Mouse (Mus musculus) CH12.LX (cell line): ENCODE measurements at regions not wholly inside any gene's neighbourhood (a gene's known extent, or its start where the extent isn't known, plus 50 kb on each side); places are given as distances from the start of the nearest gene placed in this dataset.

Experiments
- DNase-seq: peaks from one replicate; pipeline ENCODE4 v3.0.0-alpha.2; 2013; ENCODE audit errors: extremely low read depth
- H3K27ac ChIP-seq: 2 replicates; pipeline ENCODE4 v1.5.1; 2012; ENCODE audit warnings: low read depth, mild to moderate bottlenecking, control low read depth, moderate library complexity; ENCODE audit not compliant: insufficient read depth
- H3K27me3 ChIP-seq: replicated peaks from 2 replicates; pipeline ENCODE3; 2012; ENCODE audit warnings: inconsistent platforms
- H3K36me3 ChIP-seq, 2 experiments: replicated peaks in 1 of 2; 2 replicates each; pipeline versions ENCODE3 to v1.6.1; 2012; ENCODE audit warnings: inconsistent platforms in 1 of 2, low read length in 1 of 2, mild to moderate bottlenecking in 1 of 2, mixed read lengths in 1 of 2, moderate library complexity in 1 of 2; ENCODE audit not compliant: control insufficient read depth in 1 of 2, insufficient read depth in 1 of 2
- H3K4me1 ChIP-seq, 2 experiments: 2 replicates each; pipeline ENCODE4 v1.6.1; 2012; ENCODE audit warnings: inconsistent platforms in 1 of 2, moderate library complexity in 1 of 2; ENCODE audit not compliant: insufficient read depth in 2 of 2, control insufficient read depth in 1 of 2
- H3K4me2 ChIP-seq: 2 replicates; pipeline ENCODE4 v1.6.1; 2012; ENCODE audit warnings: low read depth, mild to moderate bottlenecking, control low read depth; ENCODE audit not compliant: poor library complexity, insufficient read depth, severe bottlenecking
- H3K4me3 ChIP-seq, 3 experiments: fragments of 150-350 bp in 1 of 3; sonication (generic) in 1 of 3; replicated peaks in 1 of 3; 2 replicates each; pipeline versions ENCODE3 to v1.5.1; 2011 to 2012; ENCODE audit warnings: low read depth in 2 of 3, low read length in 2 of 3, mild to moderate bottlenecking in 2 of 3, moderate library complexity in 2 of 3, control low read depth in 1 of 3, improper control_type of control experiment in 1 of 3, inconsistent platforms in 1 of 3, mixed read lengths in 1 of 3; ENCODE audit not compliant: poor library complexity in 1 of 3
- H3K79me2 ChIP-seq: replicated peaks from 2 replicates; pipeline ENCODE4 v1.6.1; 2012; ENCODE audit warnings: mild to moderate bottlenecking, moderate library complexity; ENCODE audit not compliant: control insufficient read depth, poor library complexity, insufficient read depth, severe bottlenecking; ENCODE audit errors: extremely low read depth
- H3K9ac ChIP-seq: 2 replicates; pipeline ENCODE4 v1.6.1; 2012; ENCODE audit warnings: low read depth, mild to moderate bottlenecking, control low read depth, moderate library complexity; ENCODE audit not compliant: insufficient read depth
- H3K9me3 ChIP-seq: replicated peaks from 2 replicates; pipeline ENCODE3; 2012; ENCODE audit warnings: low read length, inconsistent platforms, mixed read lengths
- CHD1 ChIP-seq: IDR thresholded peaks from 2 replicates; pipeline ENCODE4 v1.6.1; 2012; ENCODE audit warnings: low read depth, low read length, improper control_type of control experiment, inconsistent platforms
- CTCF ChIP-seq, 2 experiments: IDR thresholded peaks in 1 of 2; conservative IDR thresholded peaks in 1 of 2; 2 replicates each; pipeline ENCODE4 v1.5.1; 2011 to 2012; ENCODE audit warnings: low read depth in 2 of 2, low read length in 2 of 2, improper control_type of control experiment in 1 of 2, inconsistent platforms in 1 of 2, mild to moderate bottlenecking in 1 of 2, moderate library complexity in 1 of 2
- E2F4 ChIP-seq: IDR thresholded peaks from 2 replicates; pipeline ENCODE4 v1.6.1; 2011; ENCODE audit warnings: low read depth, low read length, improper control_type of control experiment; ENCODE audit not compliant: insufficient replicate concordance
- EP300 ChIP-seq: IDR thresholded peaks from 2 replicates; pipeline ENCODE4 v1.6.1; 2011; ENCODE audit warnings: low read length, improper control_type of control experiment
- HCFC1 ChIP-seq: IDR thresholded peaks from 2 replicates; pipeline ENCODE4 v1.6.1; 2012; ENCODE audit warnings: low read depth, mild to moderate bottlenecking, inconsistent platforms, low read length, improper control_type of control experiment
- JUN ChIP-seq: IDR thresholded peaks from 2 replicates; pipeline ENCODE4 v1.6.1; 2011; ENCODE audit warnings: low read depth, mild to moderate bottlenecking, low read length, improper control_type of control experiment, moderate library complexity; ENCODE audit not compliant: insufficient read depth
- JUND ChIP-seq: conservative IDR thresholded peaks from 2 replicates; pipeline ENCODE4 v1.6.1; 2011; ENCODE audit warnings: low read depth, low read length, improper control_type of control experiment
- MAFK ChIP-seq: IDR thresholded peaks from 2 replicates; pipeline ENCODE4 v1.6.1; 2011; ENCODE audit warnings: low read length, improper control_type of control experiment; ENCODE audit not compliant: insufficient replicate concordance
- MAX ChIP-seq: IDR thresholded peaks from 2 replicates; pipeline ENCODE4 v1.6.1; 2011; ENCODE audit warnings: low read length, improper control_type of control experiment
- MAZ ChIP-seq: IDR thresholded peaks from 2 replicates; pipeline ENCODE4 v1.6.1; 2012; ENCODE audit warnings: low read depth, mild to moderate bottlenecking, inconsistent platforms, low read length, improper control_type of control experiment, moderate library complexity
- MEF2A ChIP-seq: IDR thresholded peaks from 2 replicates; pipeline ENCODE4 v1.6.1; 2014; ENCODE audit warnings: low read depth, mild to moderate bottlenecking, inconsistent platforms, low read length, improper control_type of control experiment, borderline replicate concordance
- MXI1 ChIP-seq: IDR thresholded peaks from 2 replicates; pipeline ENCODE4 v1.6.1; 2011; ENCODE audit warnings: mild to moderate bottlenecking, low read depth, low read length, improper control_type of control experiment
- MYC ChIP-seq: IDR thresholded peaks from 2 replicates; pipeline ENCODE4 v1.6.1; 2011; ENCODE audit warnings: low read depth, mild to moderate bottlenecking, improper control_type of control experiment, low read length
- NRF1 ChIP-seq: IDR thresholded peaks from 2 replicates; pipeline ENCODE4 v1.6.1; 2014; ENCODE audit warnings: low read depth, mild to moderate bottlenecking, inconsistent platforms, low read length, improper control_type of control experiment, moderate library complexity
- POLR2AphosphoS2 ChIP-seq: IDR thresholded peaks from 2 replicates; pipeline ENCODE4 v1.6.1; 2011; ENCODE audit warnings: low read depth, low read length, improper control_type of control experiment
- SMC3 ChIP-seq: IDR thresholded peaks from 2 replicates; pipeline ENCODE4 v1.6.1; 2011; ENCODE audit warnings: low read depth, low read length, improper control_type of control experiment
- TBP ChIP-seq: conservative IDR thresholded peaks from 2 replicates; pipeline ENCODE4 v1.6.1; 2011; ENCODE audit warnings: low read depth, low read length, improper control_type of control experiment
- USF1 ChIP-seq: IDR thresholded peaks from 2 replicates; pipeline ENCODE4 v1.6.1; 2014; ENCODE audit warnings: low read depth, mild to moderate bottlenecking, inconsistent platforms, low read length, improper control_type of control experiment
- USF2 ChIP-seq: conservative IDR thresholded peaks from 2 replicates; pipeline ENCODE4 v1.6.1; 2011; ENCODE audit warnings: low read depth, low read length, improper control_type of control experiment
- ZC3H11A ChIP-seq: IDR thresholded peaks from 2 replicates; pipeline ENCODE4 v1.6.1; 2012; ENCODE audit warnings: low read depth, mild to moderate bottlenecking, inconsistent platforms, low read length, improper control_type of control experiment
- ZMIZ1 ChIP-seq: IDR thresholded peaks from 2 replicates; pipeline ENCODE4 v1.6.1; 2012; ENCODE audit warnings: low read depth, mild to moderate bottlenecking, inconsistent platforms, low read length, improper control_type of control experiment
- ZNF384 ChIP-seq: IDR thresholded peaks from 2 replicates; pipeline ENCODE4 v1.6.1; 2012; ENCODE audit warnings: low read depth, low read length, improper control_type of control experiment, inconsistent platforms
- dilution Hi-C: fragments of 300-500 bp; cut with MboI; formaldehyde crosslinking; loops from 2 replicates; pipeline ENCODE4 v1.14.3; 2020; ENCODE audit warnings: low sequenced_read_pairs; ENCODE audit not compliant: extremely low pct_unique_long_range_greater_than_20kb, extremely low pct_ligation_motif_present
- in situ Hi-C: fragments of 300-500 bp; cut with MboI; formaldehyde crosslinking; loops from 3 replicates; pipeline ENCODE4 v1.14.3; 2019; ENCODE audit warnings: low sequenced_read_pairs, low pct_ligation_motif_present, low pct_unique_long_range_greater_than_20kb, mixed read lengths

DNA sequence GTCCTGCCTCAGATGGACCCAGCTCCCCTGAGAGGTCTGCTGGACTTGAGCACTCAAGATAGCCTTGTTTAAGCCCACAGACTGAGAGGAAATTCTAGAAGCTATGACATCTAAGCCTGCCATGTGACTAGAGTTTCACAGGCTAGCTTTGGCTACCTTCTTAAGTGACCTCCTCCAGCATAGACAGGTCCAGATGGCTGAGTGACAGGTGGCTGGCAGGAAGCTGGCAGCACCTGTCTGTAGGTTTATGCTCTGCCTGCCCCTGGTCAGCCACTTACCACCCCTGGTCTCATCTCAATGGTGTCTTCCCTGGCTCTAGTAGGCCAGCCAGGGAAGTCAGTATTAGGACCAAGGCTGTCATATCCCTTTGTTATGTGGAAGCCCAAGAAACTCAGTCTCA lies 165.9 kb downstream of the Rplp1 start:
- H3K36me3 ChIP-seq, result no peaks in the 10 kb centered on the region
- no peaks in the 10 kb centered on the region for H3K79me2 ChIP-seq
- no peak for DNase-seq
- no peak overlapping the region for H3K9ac ChIP-seq
- H3K27ac ChIP-seq, result no peak overlapping the region
- no peak overlapping the region for H3K4me3 ChIP-seq
- in situ Hi-C loops, result no loop called here
- dilution Hi-C loops, result no loop called here
- H3K27me3 ChIP-seq, result no peaks in the 10 kb centered on the region
- no peak overlapping the region for H3K4me2 ChIP-seq
- no peak for TF ChIP-seq SMC3
- no peak for TF ChIP-seq HCFC1
- TF ChIP-seq MEF2A, result no peak
- no peak for TF ChIP-seq MXI1
- TF ChIP-seq CHD1, result no peak
- TF ChIP-seq ZMIZ1, result no peak
- TF ChIP-seq JUND, result no peak
- TF ChIP-seq USF2, result no peak
- TF ChIP-seq ZC3H11A, result no peak
- no peak for TF ChIP-seq TBP
- no peak for TF ChIP-seq MYC
- TF ChIP-seq CTCF (conservative IDR thresholded peaks at IDR 0.05 in 1 of 2, IDR thresholded peaks at IDR 0.05 in 1 of 2; ENCODE audit: low read depth in 2 of 2, low read length in 2 of 2), result no peak
- TF ChIP-seq POLR2AphosphoS2, result no peak
- no peak for TF ChIP-seq MAFK
- TF ChIP-seq NRF1, result no peak
- TF ChIP-seq JUN, result no peak
- no peak for TF ChIP-seq MAZ
- no peak for TF ChIP-seq E2F4
- TF ChIP-seq MAX, result no peak
- peaks cover 17 to 32% of the 10 kb centered on the region in 2 experiments for H3K4me1 ChIP-seq
- H3K9me3 ChIP-seq, result peaks cover 7% of the 10 kb centered on the region

DNA sequence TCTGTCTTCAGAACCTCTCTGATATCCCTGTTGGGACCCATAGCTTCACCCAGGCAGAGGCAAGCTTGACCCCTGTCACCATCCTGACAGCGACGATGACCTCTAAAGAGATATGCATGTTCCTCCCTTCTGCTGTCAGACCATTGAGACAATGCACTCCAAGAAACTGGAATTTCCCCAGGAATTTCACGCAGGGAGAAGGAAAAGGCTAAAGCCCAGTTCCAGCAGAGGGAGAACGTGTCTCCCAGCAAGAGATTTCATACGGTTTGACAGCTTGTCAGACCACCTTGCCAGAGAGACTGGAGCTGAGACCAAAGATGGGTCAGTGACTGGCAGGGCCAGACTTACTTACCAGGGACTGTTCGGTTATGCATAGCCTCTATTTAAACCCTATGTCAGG lies 167.9 kb downstream of the Rplp1 start:
- peaks cover 7% of the 10 kb centered on the region for H3K9me3 ChIP-seq
- dilution Hi-C loops, result no loop called here
- H3K27ac ChIP-seq, result no peak overlapping the region
- TF ChIP-seq USF2, result no peak
- TF ChIP-seq CHD1, result no peak
- TF ChIP-seq ZNF384, result no peak
- TF ChIP-seq MAZ, result no peak
- TF ChIP-seq EP300, result no peak
- no peak for TF ChIP-seq USF1
- H3K4me3 ChIP-seq, result no peak overlapping the region
- H3K79me2 ChIP-seq, result no peaks in the 10 kb centered on the region
- H3K9ac ChIP-seq, result no peak overlapping the region
- H3K4me1 ChIP-seq, result peaks cover 17 to 32% of the 10 kb centered on the region in 2 experiments
- H3K4me2 ChIP-seq, result no peak overlapping the region
- in situ Hi-C loops, result no loop called here
- H3K27me3 ChIP-seq, result no peaks in the 10 kb centered on the region
- H3K36me3 ChIP-seq, result no peaks in the 10 kb centered on the region
- no peak for DNase-seq
